ENCODE assay signal across 19 mouse cellular contexts in genomic region chr4:57771558-57772219, GRCm38 (mm10). TPM values are rescaled to one million over a fixed set of nuclear protein-coding genes. Genes with fewer than 3 reads are reported as not detected.
DNase-seq lines count a peak whose midpoint lies in the region; ATAC-seq and TF ChIP-seq lines count a peak whose summit lies in the region.
"Had no signal": no experiment of that assay in that cellular context is flagged by ENCODE, and none has a peak within 500 bp of the region (broad histone marks: within the 10 kb centered on the region; RNA-seq: fewer than 3 reads in every experiment).

No protein-coding gene starts in this region.

- WGBS in heart, embryonic 12.5 days: 79% methylated on average over 2 of the region's 2 CpGs
- WGBS in heart, embryonic 10.5 days: 78% methylated on average over 2 of the region's 2 CpGs
- WGBS in kidney, embryonic 15.5 days: 96% methylated on average over 2 of the region's 2 CpGs
- WGBS in midbrain, embryonic 16.5 days: 89% methylated on average over 2 of the region's 2 CpGs
- 92% methylated on average over 2 of the region's 2 CpGs for WGBS in midbrain, embryonic 15.5 days

- no peak overlapping the region for H3K4me3 ChIP-seq in heart, embryonic 12.5 days
- H3K4me3 ChIP-seq in heart, embryonic 10.5 days: no peak overlapping the region
- no peak overlapping the region for H3K4me3 ChIP-seq in kidney, embryonic 15.5 days (replicated peaks)
- H3K4me3 ChIP-seq in midbrain, embryonic 16.5 days (ENCODE audit: low read depth, low read length): no peak overlapping the region
- H3K4me3 ChIP-seq in midbrain, embryonic 15.5 days: no peak overlapping the region
- H3K4me3 ChIP-seq in embryonic fibroblast, embryonic 13.5 days (ENCODE audit: insufficient read depth, low read length): no peak overlapping the region
- H3K4me3 ChIP-seq: liver, embryonic 12.5 days; midbrain, embryonic 10.5 days; myocyte had no signal

- no peak overlapping the region for H3K4me2 ChIP-seq in heart, embryonic 12.5 days
- H3K4me2 ChIP-seq in kidney, embryonic 15.5 days: no peak overlapping the region
- H3K4me2 ChIP-seq in midbrain, embryonic 16.5 days (ENCODE audit: low read length): no peak overlapping the region
- H3K4me2 ChIP-seq in midbrain, embryonic 15.5 days: no peak overlapping the region
- H3K4me2 ChIP-seq: liver, embryonic 12.5 days had no signal

- DNase-seq in heart, embryonic 10.5 days (ENCODE audit: low spot score): no peak
- DNase-seq in kidney, postnatal 4 days: no peak
- DNase-seq: adrenal gland, postnatal 10 days; cerebellum, adult 11-12 months; cerebellum, postnatal 25 days; gastrocnemius, postnatal 14 days; kidney, adult 8-10 months; lung, postnatal 14 days; retina, postnatal 1 day; thymus, adult 2 months had no signal

- peak overlapping the region; percentile 75; the same call in 1 of the 2 replicates for H3K27ac ChIP-seq in heart, embryonic 12.5 days (ENCODE audit: poor library complexity, severe bottlenecking)
- no peak overlapping the region for H3K27ac ChIP-seq in heart, embryonic 10.5 days
- H3K27ac ChIP-seq in kidney, embryonic 15.5 days: no peak overlapping the region
- no peak overlapping the region for H3K27ac ChIP-seq in midbrain, embryonic 16.5 days (ENCODE audit: low read length)
- no peak overlapping the region for H3K27ac ChIP-seq in midbrain, embryonic 15.5 days
- H3K27ac ChIP-seq in embryonic fibroblast, embryonic 13.5 days (ENCODE audit: insufficient read depth, low read length): no peak overlapping the region; the same call in 1 of the 2 replicates
- H3K27ac ChIP-seq: liver, embryonic 12.5 days; midbrain, embryonic 10.5 days had no signal

- no peak for ATAC-seq in heart, embryonic 12.5 days (ENCODE audit: insufficient number of reproducible peaks, low FRiP score)
- ATAC-seq in kidney, embryonic 15.5 days (replicated peaks; ENCODE audit: low FRiP score): 0 out of 2 replicates have a peak, but pooled peaks have one; percentile 33
- 0 out of 2 replicates have a peak, but pooled peaks have one; percentile 14 for ATAC-seq in midbrain, embryonic 16.5 days
- ATAC-seq in midbrain, embryonic 15.5 days (replicated peaks): no peak; the same call in 1 of the 2 replicates
- ATAC-seq in frontal cortex, adult (ENCODE audit: low TSS enrichment): no peak
- ATAC-seq: liver, embryonic 12.5 days had no signal

- H3K9me3 ChIP-seq in heart, embryonic 12.5 days (replicated peaks): no peaks in the 10 kb centered on the region
- no peaks in the 10 kb centered on the region for H3K9me3 ChIP-seq in heart, embryonic 10.5 days
- H3K9me3 ChIP-seq in kidney, embryonic 15.5 days (replicated peaks): no peaks in the 10 kb centered on the region
- no peaks in the 10 kb centered on the region for H3K9me3 ChIP-seq in midbrain, embryonic 16.5 days (replicated peaks; ENCODE audit: control insufficient read depth, low read length, poor library complexity, severe bottlenecking)
- no peaks in the 10 kb centered on the region for H3K9me3 ChIP-seq in midbrain, embryonic 15.5 days
- H3K9me3 ChIP-seq: liver, embryonic 12.5 days; midbrain, embryonic 10.5 days had no signal

- no peak for TF ChIP-seq CTCF in embryonic fibroblast, embryonic 13.5 days (IDR thresholded peaks at IDR 0.05; ENCODE audit: borderline replicate concordance, insufficient read depth, low read length)

- peak; percentile 39 for TF ChIP-seq POLR2A in embryonic fibroblast, embryonic 13.5 days (IDR thresholded peaks at IDR 0.05; ENCODE audit: low read depth, low read length)

- H3K36me3 ChIP-seq in heart, embryonic 12.5 days: 0 out of 2 replicates have a peak, but pooled peaks cover 2% of the 10 kb centered on the region
- no peaks in the 10 kb centered on the region for H3K36me3 ChIP-seq in heart, embryonic 10.5 days
- no peaks in the 10 kb centered on the region for H3K36me3 ChIP-seq in kidney, embryonic 15.5 days
- H3K36me3 ChIP-seq in midbrain, embryonic 16.5 days (ENCODE audit: control insufficient read depth, insufficient read depth, low read length): no peaks in the 10 kb centered on the region
- H3K36me3 ChIP-seq in midbrain, embryonic 15.5 days (replicated peaks): no peaks in the 10 kb centered on the region
- H3K36me3 ChIP-seq: liver, embryonic 12.5 days; midbrain, embryonic 10.5 days had no signal

- H3K9ac ChIP-seq in heart, embryonic 12.5 days: no peak overlapping the region
- no peak overlapping the region for H3K9ac ChIP-seq in kidney, embryonic 15.5 days
- no peak overlapping the region for H3K9ac ChIP-seq in midbrain, embryonic 16.5 days (ENCODE audit: low read depth, low read length)
- H3K9ac ChIP-seq in midbrain, embryonic 15.5 days: no peak overlapping the region
- H3K9ac ChIP-seq: liver, embryonic 12.5 days had no signal

- H3K27me3 ChIP-seq in heart, embryonic 12.5 days (replicated peaks): no peaks in the 10 kb centered on the region
- H3K27me3 ChIP-seq in heart, embryonic 10.5 days (ENCODE audit: insufficient read depth, poor library complexity, severe bottlenecking): no peaks in the 10 kb centered on the region
- H3K27me3 ChIP-seq in kidney, embryonic 15.5 days: no peaks in the 10 kb centered on the region
- no peaks in the 10 kb centered on the region for H3K27me3 ChIP-seq in midbrain, embryonic 16.5 days (ENCODE audit: control insufficient read depth, insufficient read depth, low read depth, low read length)
- no peaks in the 10 kb centered on the region for H3K27me3 ChIP-seq in midbrain, embryonic 15.5 days (replicated peaks)
- H3K27me3 ChIP-seq: liver, embryonic 12.5 days had no signal

- peaks cover 47% of the 10 kb centered on the region for H3K4me1 ChIP-seq in heart, embryonic 12.5 days (replicated peaks)
- peaks cover 30% of the 10 kb centered on the region for H3K4me1 ChIP-seq in heart, embryonic 10.5 days
- H3K4me1 ChIP-seq in kidney, embryonic 15.5 days: peaks cover 12% of the 10 kb centered on the region
- no peaks in the 10 kb centered on the region for H3K4me1 ChIP-seq in midbrain, embryonic 16.5 days (ENCODE audit: control insufficient read depth, insufficient read depth, low read length)
- H3K4me1 ChIP-seq in midbrain, embryonic 15.5 days: no peaks in the 10 kb centered on the region
- H3K4me1 ChIP-seq in embryonic fibroblast, embryonic 13.5 days (ENCODE audit: control insufficient read depth, insufficient read depth, low read length): peaks cover 15% of the 10 kb centered on the region

RNA-seq across cellular contexts. Expression of gene Akap2, which starts 54.2 kb away (rescaled TPM):
- 50.1 and 50.3 TPM in 2 replicates for polyA plus RNA-seq in heart, embryonic 12.5 days (2016; fragmentation: Nextera tagmentation; extraction: Ambion mirVana)
- polyA plus RNA-seq in heart, embryonic 10.5 days (2016; fragmentation: Nextera tagmentation; extraction: Ambion mirVana): 30.1 and 39.6 TPM in 2 replicates
- 22.8 and 27.8 TPM in 2 replicates for polyA plus RNA-seq in kidney, embryonic 15.5 days (2015; fragmentation: Nextera tagmentation; extraction: Ambion mirVana)
- polyA plus RNA-seq in midbrain, embryonic 16.5 days (2015; fragmentation: Nextera tagmentation; extraction: Ambion mirVana): 10.5 and 12.4 TPM in 2 replicates
- polyA plus RNA-seq in midbrain, embryonic 15.5 days (2015; fragmentation: Nextera tagmentation; extraction: Ambion mirVana): 9.8 and 10.2 TPM in 2 replicates
- 127 and 162 TPM in 2 replicates for polyA plus RNA-seq in embryonic fibroblast, embryonic 13.5 days (2011; ENCODE audit: insufficient read length, low read depth, missing spikeins)

Comparison
In these comparisons a context has a peak if more than half of its experiments do, and no peak if none do; other contexts are left out.
1. ATAC-seq: peak in kidney, embryonic 15.5 days (single experiment) and midbrain, embryonic 16.5 days (single experiment); none in heart, embryonic 12.5 days (single experiment), midbrain, embryonic 15.5 days (single experiment) and frontal cortex, adult (single experiment).